Mouse (Mus musculus) C2C12 (cell line): ENCODE measurements around the gene 1700125H20Rik. TPM values are rescaled to one million over a fixed set of nuclear protein-coding genes. Genes with fewer than 3 reads are reported as not detected.
A peak's percentile ranks its signal among the peaks of the same experiment; 100 is the strongest.

Source experiments
- H3K27me3 ChIP-seq: one replicate; pipeline ENCODE4 v1.6.1; 2011; ENCODE audit not compliant: control insufficient read depth, insufficient read depth, insufficient read length
- H3K36me3 ChIP-seq: one replicate; pipeline ENCODE4 v1.6.1; 2011; ENCODE audit not compliant: control insufficient read depth, insufficient read depth
- H3K4me3 ChIP-seq: one replicate; pipeline ENCODE4 v1.5.1; 2011; ENCODE audit warnings: mild to moderate bottlenecking, control low read depth; ENCODE audit not compliant: poor library complexity, insufficient read depth, severe bottlenecking
- H3K79me2 ChIP-seq: one replicate; pipeline ENCODE4 v1.6.1; 2011; ENCODE audit not compliant: control insufficient read depth, insufficient read depth
- H3K79me3 ChIP-seq: one replicate; pipeline ENCODE4 v1.6.1; 2011; ENCODE audit warnings: low read depth, control low read depth
- H3ac ChIP-seq: one replicate; pipeline ENCODE3; 2011; ENCODE audit warnings: low read depth; ENCODE audit not compliant: control insufficient read depth, insufficient read length
- CEBPB ChIP-seq: IDR thresholded peaks from one replicate; pipeline ENCODE4 v1.6.1; 2011; ENCODE audit warnings: low read depth, mild to moderate bottlenecking, control low read depth, moderate library complexity
- CTCF ChIP-seq: IDR thresholded peaks from one replicate; pipeline ENCODE4 v1.5.1; 2011; ENCODE audit not compliant: control insufficient read depth, insufficient read depth, insufficient read length
- FOSL1 ChIP-seq: IDR thresholded peaks from one replicate; pipeline ENCODE4 v1.8.0; 2011; ENCODE audit warnings: mild to moderate bottlenecking, low read length; ENCODE audit not compliant: poor library complexity, insufficient read depth, severe bottlenecking
- MAX ChIP-seq: IDR thresholded peaks from one replicate; pipeline ENCODE4 v1.6.1; 2011; ENCODE audit warnings: mild to moderate bottlenecking, control low read depth
- MYOD1 ChIP-seq: IDR thresholded peaks from one replicate; pipeline ENCODE4 v1.6.1; 2011; ENCODE audit warnings: low read depth; ENCODE audit not compliant: control insufficient read depth, insufficient read length
- MYOG ChIP-seq: IDR thresholded peaks from one replicate; pipeline ENCODE4 v1.6.1; 2011; ENCODE audit not compliant: control insufficient read depth, insufficient read length; ENCODE audit errors: extremely low read depth
- USF1 ChIP-seq: IDR thresholded peaks from one replicate; pipeline ENCODE4 v1.6.1; 2011; ENCODE audit warnings: low read depth, mild to moderate bottlenecking, control low read depth, moderate library complexity
- polyA plus RNA-seq: library from polyadenylated mRNA; unstranded; fragments of >200 nt; fragmentation: generic; extraction: Trizol; gene quantifications from one replicate; pipeline ENCODE4 v1.2.1, GENCODE M21; 2012; ENCODE audit warnings: missing spikeins

1700125H20Rik gene
- polyA plus RNA-seq, 1 experiment: not detected

DNA sequence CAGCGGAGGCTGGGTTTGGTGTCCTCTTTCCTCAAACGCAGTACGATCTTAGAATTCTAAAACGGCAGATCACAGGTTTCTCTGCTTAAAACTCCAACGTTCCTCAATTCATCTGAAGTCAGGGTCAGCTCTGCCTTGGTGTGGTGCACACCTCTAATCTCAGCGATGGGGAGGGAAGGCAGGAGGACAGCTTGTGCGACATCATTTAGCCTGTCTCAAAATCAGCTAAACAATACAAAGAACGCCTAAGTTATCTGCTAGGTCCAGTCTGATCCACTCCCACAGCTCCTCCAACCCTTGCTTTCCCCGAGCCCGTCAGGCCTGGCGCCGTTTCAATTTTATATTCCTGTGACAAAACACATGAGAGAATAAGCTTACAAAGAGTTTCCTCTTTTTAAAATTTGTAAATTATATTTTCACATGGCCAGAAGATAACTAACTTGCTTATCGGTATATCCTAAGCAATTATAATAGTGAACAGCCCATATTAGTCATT lies 13.1 kb downstream of the 1700125H20Rik start:
- TF ChIP-seq CTCF (no peak), FOSL1 (no peak), USF1 (no peak), MYOD1 (no peak), CEBPB (no peak), MAX (no peak), MYOG (no peak)
- Histone ChIP-seq H3K79me3 (no peaks in the 10 kb centered on the region), H3K79me2 (no peaks in the 10 kb centered on the region), H3ac (no peak overlapping the region), H3K36me3 (peaks cover 5% of the 10 kb centered on the region), H3K4me3 (no peak overlapping the region), H3K27me3 (no peaks in the 10 kb centered on the region)

DNA sequence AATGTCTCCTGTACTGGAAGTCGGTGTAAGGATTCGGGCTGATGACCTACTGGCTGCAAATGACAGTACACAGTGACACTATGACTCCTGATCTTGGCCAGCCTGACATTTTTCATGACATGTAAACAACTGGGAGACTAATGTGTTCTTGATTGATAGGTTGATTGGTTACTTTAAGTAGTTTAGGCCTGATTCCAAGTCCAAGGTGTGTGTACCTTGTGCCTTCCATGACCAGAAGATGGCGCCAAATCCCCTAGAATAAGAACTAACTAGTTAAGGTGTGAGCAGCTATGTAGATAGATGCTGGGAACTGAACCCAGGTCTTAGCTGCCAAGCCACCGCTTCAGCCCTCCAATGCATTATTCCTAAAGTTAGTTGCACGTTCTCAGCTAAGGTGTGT lies 13.9 kb downstream of the 1700125H20Rik start:
- Histone ChIP-seq H3K36me3 (peaks cover 7% of the 10 kb centered on the region), H3K79me3 (no peaks in the 10 kb centered on the region), H3K79me2 (no peaks in the 10 kb centered on the region), H3K4me3 (no peak overlapping the region), H3ac (no peak overlapping the region), H3K27me3 (no peaks in the 10 kb centered on the region)
- peak; percentile 20 for TF ChIP-seq CTCF
- no peak for TF ChIP-seq MYOG
- no peak for TF ChIP-seq MAX

DNA sequence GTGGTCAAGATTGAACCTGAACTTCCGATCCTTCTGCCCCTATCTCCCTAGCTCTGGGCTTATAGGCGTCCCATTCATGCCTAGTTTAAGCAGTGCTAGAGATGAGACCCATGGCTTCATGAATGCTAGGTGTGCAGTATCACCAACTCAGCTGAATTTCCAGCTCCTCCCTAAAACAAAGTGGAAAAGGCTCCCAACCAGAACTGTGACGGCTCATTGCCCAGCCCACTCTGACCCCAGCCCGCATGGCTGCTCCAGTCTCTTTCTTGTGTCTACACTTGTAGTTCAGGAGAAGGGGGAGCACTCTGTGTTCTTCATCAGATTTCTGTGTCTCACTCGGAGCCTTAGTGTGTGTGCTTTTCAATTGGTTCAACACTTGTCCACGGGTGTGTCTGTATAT lies 14.6 kb downstream of the 1700125H20Rik start:
- no peaks in the 10 kb centered on the region for H3K79me2 ChIP-seq
- TF ChIP-seq MYOD1 (no peak), MYOG (no peak), USF1 (no peak), MAX (no peak), CEBPB (no peak)
- H3K4me3 ChIP-seq: no peak overlapping the region
- no peak overlapping the region for H3ac ChIP-seq
- H3K36me3 ChIP-seq: peaks cover 15% of the 10 kb centered on the region
- H3K27me3 ChIP-seq: no peaks in the 10 kb centered on the region
- H3K79me3 ChIP-seq: no peaks in the 10 kb centered on the region

DNA sequence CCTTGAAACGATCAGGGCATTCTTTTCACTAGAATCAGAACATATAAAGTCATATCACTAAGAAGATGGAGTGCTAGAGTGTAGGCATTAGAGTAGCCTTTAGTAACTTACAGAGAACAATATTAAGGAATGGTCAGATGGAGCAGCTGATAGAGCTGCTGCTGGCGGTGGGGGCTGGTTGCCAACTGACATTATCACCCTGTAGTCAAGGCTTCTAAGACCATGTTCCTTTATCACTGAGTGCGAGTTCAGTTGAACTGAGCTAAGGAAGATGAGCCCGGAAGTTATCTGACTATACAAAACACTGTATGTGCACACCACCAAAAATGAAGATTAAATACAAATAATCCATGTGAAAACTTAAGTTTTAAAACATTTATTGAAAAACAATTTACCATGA lies 18.9 kb downstream of the 1700125H20Rik start:
- no peak for TF ChIP-seq USF1
- no peak for TF ChIP-seq FOSL1
- TF ChIP-seq MYOG: no peak
- TF ChIP-seq MAX: no peak
- TF ChIP-seq CEBPB: no peak
- TF ChIP-seq MYOD1: no peak
- no peak for TF ChIP-seq CTCF
- peaks cover 55% of the 10 kb centered on the region for H3K36me3 ChIP-seq
- H3K79me2 ChIP-seq: no peaks in the 10 kb centered on the region
- H3K79me3 ChIP-seq: no peaks in the 10 kb centered on the region
- no peak overlapping the region for H3K4me3 ChIP-seq
- H3K27me3 ChIP-seq: no peaks in the 10 kb centered on the region
- no peak overlapping the region for H3ac ChIP-seq

DNA sequence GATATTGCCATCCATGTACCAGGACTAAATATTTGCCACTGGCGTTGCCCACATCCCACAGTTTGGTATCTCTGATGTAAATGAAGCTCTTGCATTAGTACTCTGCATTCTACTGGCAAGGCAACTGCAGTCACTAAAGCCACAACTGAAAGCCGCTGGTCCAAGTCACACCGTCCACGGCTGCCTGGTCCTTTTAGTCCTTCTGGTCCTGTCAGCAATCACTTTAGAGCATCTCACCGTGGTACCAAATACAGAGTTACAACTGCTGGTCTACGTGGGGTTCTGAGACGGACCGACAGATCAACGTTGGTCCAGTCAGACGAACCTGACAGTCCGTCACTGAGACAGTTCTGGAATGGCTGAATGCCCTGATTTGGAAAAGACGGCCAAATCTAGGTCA lies 20.5 kb downstream of the 1700125H20Rik start:
- TF ChIP-seq MYOG (no peak), MYOD1 (no peak), CEBPB (no peak), CTCF (no peak), USF1 (no peak), MAX (no peak), FOSL1 (no peak)

DNA sequence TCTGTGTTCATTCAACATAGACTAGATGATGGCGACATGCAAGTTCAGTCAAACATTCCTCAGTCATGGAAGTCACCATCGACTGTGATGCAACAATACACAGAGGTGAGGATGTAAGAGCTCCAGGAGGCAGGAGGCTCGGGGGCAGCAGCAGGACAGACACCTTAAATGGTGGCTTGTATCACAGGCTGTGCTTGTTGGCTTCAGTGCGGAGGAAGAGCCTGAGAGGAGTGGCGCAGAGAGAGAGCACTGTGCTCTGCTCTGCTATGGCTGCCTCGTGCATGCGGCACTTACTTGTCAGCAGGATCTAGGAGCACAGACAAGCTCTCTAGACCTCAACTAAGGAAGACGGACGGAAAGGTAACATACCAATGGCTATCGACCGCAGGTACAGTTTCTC lies 24.0 kb downstream of the 1700125H20Rik start:
- H3K79me3 ChIP-seq: no peaks in the 10 kb centered on the region
- H3ac ChIP-seq: no peak overlapping the region
- TF ChIP-seq FOSL1 (no peak), MYOD1 (no peak), USF1 (no peak), CEBPB (no peak), MAX (no peak), MYOG (no peak), CTCF (no peak)
- no peak overlapping the region for H3K4me3 ChIP-seq
- H3K79me2 ChIP-seq: no peaks in the 10 kb centered on the region
- H3K27me3 ChIP-seq: no peaks in the 10 kb centered on the region
- peaks cover 97% of the 10 kb centered on the region for H3K36me3 ChIP-seq

More for the DNA sequence above, 20.5 kb downstream of the 1700125H20Rik start:
- Histone ChIP-seq H3ac (no peak overlapping the region), H3K79me3 (no peaks in the 10 kb centered on the region), H3K36me3 (peaks cover 72% of the 10 kb centered on the region), H3K79me2 (no peaks in the 10 kb centered on the region), H3K27me3 (no peaks in the 10 kb centered on the region), H3K4me3 (no peak overlapping the region)
